Mouse (Mus musculus): Measurements from ENCODE around the gene Olfr1090.

Olfr1090 gene

DNA sequence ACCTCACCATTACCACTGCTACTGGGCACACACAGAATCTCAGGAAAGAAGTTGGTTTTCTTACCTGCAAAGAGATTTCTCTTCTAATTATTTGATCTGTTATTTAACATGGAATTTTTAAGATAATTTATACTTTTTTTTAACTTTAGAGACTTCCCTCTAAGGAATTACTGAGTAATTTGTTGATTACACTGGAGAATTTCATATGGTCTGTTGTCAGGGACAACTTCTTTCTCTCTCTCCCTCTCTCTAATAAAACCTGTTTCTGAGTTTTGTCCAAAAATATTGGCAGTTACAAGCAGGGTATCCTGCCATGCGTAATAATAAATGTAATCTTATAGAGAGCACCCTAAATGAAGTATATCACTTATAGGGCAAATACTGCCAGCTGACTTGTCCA lies at the start of gene Olfr1090:
Gene Olfr1090, minus strand, starts transcription at position 101 of the 400 bp plus-strand sequence.
- DNase-seq (ENCODE audit: low spot score), result no peak

DNA sequence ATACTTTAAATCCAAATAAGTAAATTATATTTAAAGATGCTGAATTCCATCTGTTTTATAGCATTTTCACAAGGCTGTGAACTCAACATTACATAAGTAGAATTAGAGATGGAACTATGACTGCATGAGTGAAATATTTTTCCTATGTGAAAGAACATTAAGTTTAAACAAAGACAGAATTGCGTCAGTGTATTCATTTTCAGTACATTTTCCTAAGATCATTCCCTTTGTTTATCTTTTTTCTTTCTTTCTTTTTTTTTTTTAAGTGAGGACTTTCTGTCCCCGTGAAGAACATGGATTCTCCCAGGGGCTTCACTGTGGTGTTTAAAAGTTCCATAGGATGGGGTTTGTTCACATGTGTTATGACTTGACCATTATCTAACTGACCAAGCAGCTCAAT lies 23.4 kb upstream of the Olfr1090 start, which contains the start of gene Olfr1093:
Gene Olfr1093, plus strand, starts transcription at position 301 of the 400 bp plus-strand sequence.
- no peak for DNase-seq (ENCODE audit: low spot score)

GRCm38 (mm10) chr2:86761050-86761449 lies 2.3 kb upstream of the Olfr1090 start:
- DNase-seq (ENCODE audit: low spot score), result no peak

- DNase-seq (ENCODE audit: low spot score), result no peak
Measured at GRCm38 (mm10) chr2:86733601-86734000, 25.2 kb downstream of the Olfr1090 start, which contains the start of gene Olfr1089. Gene Olfr1089, minus strand, starts transcription at chr2:86733701.

All from T-cell, adult 2 months (primary cell).